Comparison of ENCODE assay signal across 12 mouse cellular contexts in the genomic region with DNA sequence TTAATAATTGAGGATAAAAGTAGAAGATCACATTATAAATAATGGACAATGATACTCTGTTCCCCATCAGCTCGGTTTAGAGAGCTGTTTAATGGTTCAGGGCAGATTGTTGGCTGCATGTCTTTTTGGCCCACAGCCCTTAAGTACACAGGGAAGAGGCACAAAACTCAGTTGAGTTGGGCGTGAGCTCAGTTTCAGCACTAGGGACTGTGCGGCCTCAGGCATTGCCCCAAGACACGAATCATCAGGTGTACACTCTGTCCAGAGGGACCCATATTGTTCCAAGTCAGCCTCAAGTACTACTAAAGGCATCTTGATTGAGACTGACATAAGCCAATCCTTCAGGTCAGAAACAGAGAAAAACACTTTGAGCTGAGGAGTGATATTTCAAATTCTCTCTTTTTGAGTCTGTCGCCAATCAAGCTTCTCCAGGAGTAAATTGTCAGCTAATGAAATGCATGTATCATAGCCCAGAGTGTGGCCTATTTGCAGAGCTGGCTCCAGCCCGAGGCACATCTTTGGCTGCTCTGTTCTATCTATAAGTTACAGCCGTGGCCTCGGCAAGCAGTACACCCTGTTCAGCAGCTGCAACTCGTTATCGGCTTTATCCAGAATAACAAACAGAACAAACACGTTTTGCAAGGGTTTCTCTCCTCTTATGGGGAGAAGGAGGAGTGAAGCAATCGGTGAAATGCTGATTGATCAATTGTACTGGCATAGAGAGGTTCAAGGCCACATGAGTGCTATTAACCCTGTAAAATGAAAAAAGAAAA. TPM values are rescaled to one million over a fixed set of nuclear protein-coding genes. Genes with fewer than 3 reads are reported as not detected.
DNase-seq lines count a peak whose midpoint lies in the region; ATAC-seq and TF ChIP-seq lines count a peak whose summit lies in the region.
"Had no signal": no experiment of that assay in that cellular context is flagged by ENCODE, and none has a peak within 500 bp of the region (broad histone marks: within the 10 kb centered on the region; RNA-seq: fewer than 3 reads in every experiment).

No protein-coding gene starts in this region.

- no peaks in the 10 kb centered on the region for H3K27me3 ChIP-seq in midbrain, postnatal 0 days (ENCODE audit: insufficient read depth, low read length)
- H3K27me3 ChIP-seq in midbrain, embryonic 10.5 days (ENCODE audit: low read depth, poor library complexity, severe bottlenecking) = no peaks in the 10 kb centered on the region
- no peaks in the 10 kb centered on the region for H3K27me3 ChIP-seq in intestine, embryonic 16.5 days (replicated peaks; ENCODE audit: control insufficient read depth, insufficient read depth, low read length)
- H3K27me3 ChIP-seq in stomach, embryonic 16.5 days (ENCODE audit: control insufficient read depth, insufficient read depth, low read length) = no peaks in the 10 kb centered on the region

- H3K36me3 ChIP-seq in midbrain, postnatal 0 days (ENCODE audit: insufficient read depth, low read length) = no peaks in the 10 kb centered on the region
- H3K36me3 ChIP-seq in midbrain, embryonic 10.5 days = no peaks in the 10 kb centered on the region
- no peaks in the 10 kb centered on the region for H3K36me3 ChIP-seq in intestine, embryonic 16.5 days (ENCODE audit: control insufficient read depth, insufficient read depth, low read length)
- H3K36me3 ChIP-seq in stomach, embryonic 16.5 days (ENCODE audit: control insufficient read depth, insufficient read depth, low read length) = no peaks in the 10 kb centered on the region

- H3K4me3 ChIP-seq in midbrain, postnatal 0 days (ENCODE audit: low read depth, low read length) = no peak overlapping the region
- no peak overlapping the region for H3K4me3 ChIP-seq in midbrain, embryonic 10.5 days
- no peak overlapping the region for H3K4me3 ChIP-seq in intestine, embryonic 16.5 days (ENCODE audit: low read length)
- H3K4me3 ChIP-seq in stomach, embryonic 16.5 days (replicated peaks; ENCODE audit: low read length) = no peak overlapping the region

- no peaks in the 10 kb centered on the region for H3K4me1 ChIP-seq in midbrain, postnatal 0 days (ENCODE audit: insufficient read depth, low read length)
- H3K4me1 ChIP-seq in midbrain, embryonic 10.5 days = no peaks in the 10 kb centered on the region
- peaks cover 9% of the 10 kb centered on the region for H3K4me1 ChIP-seq in intestine, embryonic 16.5 days (ENCODE audit: control insufficient read depth, insufficient read depth, low read length)
- H3K4me1 ChIP-seq in stomach, embryonic 16.5 days (ENCODE audit: control insufficient read depth, insufficient read depth, low read length) = peaks cover 7% of the 10 kb centered on the region

- 58% methylated on average over 12 of the region's 12 CpGs for WGBS in midbrain, postnatal 0 days
- WGBS in midbrain, embryonic 10.5 days = 70% methylated on average over 12 of the region's 12 CpGs
- 40% methylated on average over 12 of the region's 12 CpGs for WGBS in intestine, embryonic 16.5 days
- 32% methylated on average over 12 of the region's 12 CpGs for WGBS in stomach, embryonic 16.5 days

- H3K27ac ChIP-seq in midbrain, postnatal 0 days (ENCODE audit: low read depth, low read length) = no peak overlapping the region
- no peak overlapping the region for H3K27ac ChIP-seq in midbrain, embryonic 10.5 days (replicated peaks)
- H3K27ac ChIP-seq in intestine, embryonic 16.5 days (ENCODE audit: low read length) = peak overlapping the region; percentile 78
- peak overlapping the region; percentile 35 for H3K27ac ChIP-seq in stomach, embryonic 16.5 days (ENCODE audit: low read length)

- no peak overlapping the region for H3K4me2 ChIP-seq in midbrain, postnatal 0 days (ENCODE audit: low read depth, low read length, poor library complexity, severe bottlenecking)
- no peak overlapping the region for H3K4me2 ChIP-seq in intestine, embryonic 16.5 days (ENCODE audit: low read depth, low read length)
- H3K4me2 ChIP-seq in stomach, embryonic 16.5 days (ENCODE audit: low read depth, low read length) = no peak overlapping the region
- H3K4me2 ChIP-seq: heart, embryonic 11.5 days; midbrain, embryonic 11.5 days had no signal

- no peak for TF ChIP-seq CTCF in midbrain, postnatal 0 days (IDR thresholded peaks at IDR 0.05)

- ATAC-seq in frontal cortex, adult (ENCODE audit: low TSS enrichment) = peak; percentile 67; the same call in 1 of the 2 replicates
- no peak for ATAC-seq in midbrain, postnatal 0 days (ENCODE audit: low FRiP score)
- peak; percentile 94 for ATAC-seq in intestine, embryonic 16.5 days
- peak; percentile 76 for ATAC-seq in stomach, embryonic 16.5 days (ENCODE audit: insufficient read depth, low FRiP score)
- ATAC-seq in megakaryocyte-erythroid progenitor cell, adult 5-6 weeks (replicated peaks; ENCODE audit: low FRiP score, low TSS enrichment, poor library complexity, severe bottlenecking) = no peak
- ATAC-seq: inflammation-experienced regulatory T-cells, adult 6 months had no signal

- DNase-seq in frontal cortex, postnatal 10 days (ENCODE audit: low spot score in 2 of 2) = no peak
- peak; percentile 4 for DNase-seq in midbrain, postnatal 0 days (ENCODE audit: low spot score)
- DNase-seq in midbrain, embryonic 10.5 days (ENCODE audit: low spot score) = no peak
- DNase-seq in frontal cortex, postnatal 36 days (ENCODE audit: low spot score in 2 of 2) = no peak
- DNase-seq: layer of hippocampus, postnatal 36 days had no signal

- H3K9me3 ChIP-seq in midbrain, postnatal 0 days (ENCODE audit: low read length) = no peaks in the 10 kb centered on the region
- no peaks in the 10 kb centered on the region for H3K9me3 ChIP-seq in midbrain, embryonic 10.5 days (replicated peaks)
- H3K9me3 ChIP-seq in intestine, embryonic 16.5 days (ENCODE audit: control insufficient read depth, low read length) = no peaks in the 10 kb centered on the region
- no peaks in the 10 kb centered on the region for H3K9me3 ChIP-seq in stomach, embryonic 16.5 days (replicated peaks; ENCODE audit: control insufficient read depth, low read length)

- no peak overlapping the region for H3K9ac ChIP-seq in midbrain, postnatal 0 days (replicated peaks; ENCODE audit: low read length, poor library complexity, severe bottlenecking)
- H3K9ac ChIP-seq in intestine, embryonic 16.5 days (ENCODE audit: low read depth, low read length) = no peak overlapping the region
- no peak overlapping the region for H3K9ac ChIP-seq in stomach, embryonic 16.5 days (ENCODE audit: low read length)

RNA-seq across cellular contexts. Expression of gene Cps1, which starts 19.2 kb away (rescaled TPM):
- 0.33 and 0.71 TPM in 2 replicates for total RNA-seq in midbrain, postnatal 0 days (2014; rRNA removed)
- 0.33 and 0.37 TPM in 2 replicates for polyA plus RNA-seq in midbrain, postnatal 0 days (2015; fragmentation: Nextera tagmentation; extraction: Ambion mirVana)
- not detected in 2 replicates for polyA plus RNA-seq in midbrain, embryonic 10.5 days (2016; fragmentation: Nextera tagmentation; extraction: Ambion mirVana)
- 367 and 463 TPM in 2 replicates for polyA plus RNA-seq in intestine, embryonic 16.5 days (2015; fragmentation: Nextera tagmentation; extraction: Ambion mirVana)
- 49.1 and 56.7 TPM in 2 replicates for polyA plus RNA-seq in stomach, embryonic 16.5 days (2015; fragmentation: Nextera tagmentation; extraction: Ambion mirVana)
- total RNA-seq in megakaryocyte-erythroid progenitor cell, adult 5-6 weeks (2014; fragmentation: Nextera tagmentation) = not detected in 2 replicates
- not detected in 2 replicates for total RNA-seq in megakaryocyte-erythroid progenitor cell, adult 5-6 weeks (2017)
- polyA plus RNA-seq: inflammation-experienced regulatory T-cells, adult 6 months had no signal

Comparison
In these comparisons a context has a peak if more than half of its experiments do, and no peak if none do; other contexts are left out.
1. ATAC-seq: peak in frontal cortex, adult (single experiment), intestine, embryonic 16.5 days (single experiment) and stomach, embryonic 16.5 days (single experiment); none in midbrain, postnatal 0 days (single experiment) and megakaryocyte-erythroid progenitor cell, adult 5-6 weeks (single experiment).
2. H3K27ac ChIP-seq: peak in intestine, embryonic 16.5 days (single experiment) and stomach, embryonic 16.5 days (single experiment); none in midbrain, postnatal 0 days (single experiment) and midbrain, embryonic 10.5 days (single experiment).
3. RNA of gene Cps1, which starts 19.2 kb away (polyA plus RNA-seq): 367 to 463 TPM in intestine, embryonic 16.5 days and 49.1 to 56.7 TPM in stomach, embryonic 16.5 days; 0.33 to 0.37 TPM in midbrain, postnatal 0 days and not detected in midbrain, embryonic 10.5 days; every median in the first group is over 10 times any median in the second.